Mouse (Mus musculus): ENCODE measurements around the gene Nck1. TPM values are rescaled to one million over a fixed set of nuclear protein-coding genes. Genes with fewer than 3 reads are reported as not detected.

The Nck1 gene
- polyA plus RNA-seq, 1 experiment from 2014 or later: 65.7 TPM

- WGBS (ENCODE audit: insufficient replicate concordance): 64% methylated on average over 2 of the region's 2 CpGs
- no peaks in the 10 kb centered on the region for H3K9me3 ChIP-seq (replicated peaks; ENCODE audit: control insufficient read depth, low read length)
- H3K4me1 ChIP-seq (ENCODE audit: control insufficient read depth, insufficient read depth, low read length): no peaks in the 10 kb centered on the region
- H3K4me3 ChIP-seq (ENCODE audit: low read depth, low read length): no peak overlapping the region
- no peak overlapping the region for H3K4me2 ChIP-seq
- no peak overlapping the region for H3K27ac ChIP-seq (ENCODE audit: low read depth, low read length)
- H3K36me3 ChIP-seq (ENCODE audit: control insufficient read depth, insufficient read depth, low read length): no peaks in the 10 kb centered on the region
- no peak overlapping the region for H3K9ac ChIP-seq (ENCODE audit: low read depth, low read length)
- no peaks in the 10 kb centered on the region for H3K27me3 ChIP-seq (ENCODE audit: control insufficient read depth, insufficient read depth, low read length)
- no peak for ATAC-seq (replicated peaks; ENCODE audit: insufficient number of reproducible peaks, low FRiP score, low TSS enrichment)
Measured at GRCm38 (mm10) chr9:100573300-100573699, 27.4 kb upstream of the Nck1 start.

GRCm38 (mm10) chr9:100571511-100571910 is 25.6 kb upstream of the Nck1 start:
- no peak overlapping the region for H3K27ac ChIP-seq (ENCODE audit: low read depth, low read length)
- no peaks in the 10 kb centered on the region for H3K36me3 ChIP-seq (ENCODE audit: control insufficient read depth, insufficient read depth, low read length)
- H3K27me3 ChIP-seq (ENCODE audit: control insufficient read depth, insufficient read depth, low read length): no peaks in the 10 kb centered on the region
- H3K9me3 ChIP-seq (replicated peaks; ENCODE audit: control insufficient read depth, low read length): no peaks in the 10 kb centered on the region
- H3K9ac ChIP-seq (ENCODE audit: low read depth, low read length): no peak overlapping the region
- H3K4me1 ChIP-seq (ENCODE audit: control insufficient read depth, insufficient read depth, low read length): no peaks in the 10 kb centered on the region
- peak overlapping the region; percentile 68; the same call in 1 of the 2 replicates for H3K4me3 ChIP-seq (ENCODE audit: low read depth, low read length)
- peak overlapping the region; percentile 76 for H3K4me2 ChIP-seq
- WGBS (ENCODE audit: insufficient replicate concordance): 42% methylated on average over 1 of the region's 1 CpGs
- no peak for ATAC-seq (replicated peaks; ENCODE audit: insufficient number of reproducible peaks, low FRiP score, low TSS enrichment)

GRCm38 (mm10) chr9:100570626-100571233 is 24.8 kb upstream of the Nck1 start, which contains the start of gene Slc35g2:
Slc35g2 (minus strand) TSS chr9:100571090.
- Histone ChIP-seq H3K27me3 (ENCODE audit: control insufficient read depth, insufficient read depth, low read length) (no peaks in the 10 kb centered on the region), H3K4me1 (ENCODE audit: control insufficient read depth, insufficient read depth, low read length) (no peaks in the 10 kb centered on the region), H3K4me3 (ENCODE audit: low read depth, low read length) (peak within 1 kb of the TSS; percentile 68), H3K36me3 (ENCODE audit: control insufficient read depth, insufficient read depth, low read length) (no peaks in the 10 kb centered on the region), H3K9ac (ENCODE audit: low read depth, low read length) (peak within 1 kb of the TSS; percentile 78), H3K27ac (ENCODE audit: low read depth, low read length) (peak within 1 kb of the TSS; percentile 41; the same call in 1 of the 2 replicates), H3K9me3 (replicated peaks; ENCODE audit: control insufficient read depth, low read length) (no peaks in the 10 kb centered on the region), H3K4me2 (peak within 1 kb of the TSS; percentile 76)
- under 1% methylated on average over 55 of the region's 55 CpGs for WGBS (ENCODE audit: insufficient replicate concordance)
- ATAC-seq (replicated peaks; ENCODE audit: insufficient number of reproducible peaks, low FRiP score, low TSS enrichment): peak; percentile 78

- WGBS (ENCODE audit: insufficient replicate concordance): 8% methylated on average over 32 of the region's 32 CpGs
- Histone ChIP-seq H3K36me3 (ENCODE audit: control insufficient read depth, insufficient read depth, low read length) (no peaks in the 10 kb centered on the region), H3K27ac (ENCODE audit: low read depth, low read length) (0 out of 2 replicates have a peak overlapping the region, but pooled peaks have one; percentile 41), H3K4me3 (ENCODE audit: low read depth, low read length) (peak overlapping the region; percentile 68), H3K4me1 (ENCODE audit: control insufficient read depth, insufficient read depth, low read length) (no peaks in the 10 kb centered on the region), H3K27me3 (ENCODE audit: control insufficient read depth, insufficient read depth, low read length) (no peaks in the 10 kb centered on the region), H3K9me3 (replicated peaks; ENCODE audit: control insufficient read depth, low read length) (no peaks in the 10 kb centered on the region), H3K4me2 (peak overlapping the region; percentile 76), H3K9ac (ENCODE audit: low read depth, low read length) (peak overlapping the region; percentile 78)
- ATAC-seq (replicated peaks; ENCODE audit: insufficient number of reproducible peaks, low FRiP score, low TSS enrichment): no peak
Measured at GRCm38 (mm10) chr9:100569798-100570625, 24.1 kb upstream of the Nck1 start.

- H3K4me3 ChIP-seq (ENCODE audit: low read depth, low read length): no peak overlapping the region
- no peak overlapping the region for H3K9ac ChIP-seq (ENCODE audit: low read depth, low read length)
- no peaks in the 10 kb centered on the region for H3K36me3 ChIP-seq (ENCODE audit: control insufficient read depth, insufficient read depth, low read length)
- H3K9me3 ChIP-seq (replicated peaks; ENCODE audit: control insufficient read depth, low read length): no peaks in the 10 kb centered on the region
- no peaks in the 10 kb centered on the region for H3K4me1 ChIP-seq (ENCODE audit: control insufficient read depth, insufficient read depth, low read length)
- ATAC-seq (replicated peaks; ENCODE audit: insufficient number of reproducible peaks, low FRiP score, low TSS enrichment): no peak
- H3K27me3 ChIP-seq (ENCODE audit: control insufficient read depth, insufficient read depth, low read length): no peaks in the 10 kb centered on the region
- 81% methylated on average over 10 of the region's 10 CpGs for WGBS (ENCODE audit: insufficient replicate concordance)
- no peak overlapping the region for H3K4me2 ChIP-seq
- no peak overlapping the region for H3K27ac ChIP-seq (ENCODE audit: low read depth, low read length)
Measured at GRCm38 (mm10) chr9:100560251-100560890, 14.4 kb upstream of the Nck1 start.

GRCm38 (mm10) chr9:100558991-100559390 is 13.1 kb upstream of the Nck1 start:
- H3K9me3 ChIP-seq (replicated peaks; ENCODE audit: control insufficient read depth, low read length): no peaks in the 10 kb centered on the region
- no peak for ATAC-seq (replicated peaks; ENCODE audit: insufficient number of reproducible peaks, low FRiP score, low TSS enrichment)
- no peaks in the 10 kb centered on the region for H3K27me3 ChIP-seq (ENCODE audit: control insufficient read depth, insufficient read depth, low read length)
- no peak overlapping the region for H3K9ac ChIP-seq (ENCODE audit: low read depth, low read length)
- H3K4me2 ChIP-seq: no peak overlapping the region
- no peak overlapping the region for H3K27ac ChIP-seq (ENCODE audit: low read depth, low read length)
- no peaks in the 10 kb centered on the region for H3K36me3 ChIP-seq (ENCODE audit: control insufficient read depth, insufficient read depth, low read length)
- H3K4me3 ChIP-seq (ENCODE audit: low read depth, low read length): no peak overlapping the region
- H3K4me1 ChIP-seq (ENCODE audit: control insufficient read depth, insufficient read depth, low read length): no peaks in the 10 kb centered on the region

GRCm38 (mm10) chr9:100558023-100558573 is 12.2 kb upstream of the Nck1 start:
- Histone ChIP-seq H3K9ac (ENCODE audit: low read depth, low read length) (no peak overlapping the region), H3K4me1 (ENCODE audit: control insufficient read depth, insufficient read depth, low read length) (no peaks in the 10 kb centered on the region), H3K27me3 (ENCODE audit: control insufficient read depth, insufficient read depth, low read length) (no peaks in the 10 kb centered on the region), H3K36me3 (ENCODE audit: control insufficient read depth, insufficient read depth, low read length) (no peaks in the 10 kb centered on the region), H3K27ac (ENCODE audit: low read depth, low read length) (no peak overlapping the region), H3K4me3 (ENCODE audit: low read depth, low read length) (no peak overlapping the region), H3K4me2 (no peak overlapping the region), H3K9me3 (replicated peaks; ENCODE audit: control insufficient read depth, low read length) (no peaks in the 10 kb centered on the region)
- WGBS (ENCODE audit: insufficient replicate concordance): 73% methylated on average over 4 of the region's 4 CpGs
- ATAC-seq (replicated peaks; ENCODE audit: insufficient number of reproducible peaks, low FRiP score, low TSS enrichment): no peak

- WGBS (ENCODE audit: insufficient replicate concordance): 69% methylated on average over 5 of the region's 5 CpGs
- no peaks in the 10 kb centered on the region for H3K36me3 ChIP-seq (ENCODE audit: control insufficient read depth, insufficient read depth, low read length)
- no peak overlapping the region for H3K9ac ChIP-seq (ENCODE audit: low read depth, low read length)
- no peak overlapping the region for H3K27ac ChIP-seq (ENCODE audit: low read depth, low read length)
- H3K9me3 ChIP-seq (replicated peaks; ENCODE audit: control insufficient read depth, low read length): no peaks in the 10 kb centered on the region
- H3K4me1 ChIP-seq (ENCODE audit: control insufficient read depth, insufficient read depth, low read length): no peaks in the 10 kb centered on the region
- no peak for ATAC-seq (replicated peaks; ENCODE audit: insufficient number of reproducible peaks, low FRiP score, low TSS enrichment)
- H3K4me2 ChIP-seq: no peak overlapping the region
- no peak overlapping the region for H3K4me3 ChIP-seq (ENCODE audit: low read depth, low read length)
- no peaks in the 10 kb centered on the region for H3K27me3 ChIP-seq (ENCODE audit: control insufficient read depth, insufficient read depth, low read length)
Measured at GRCm38 (mm10) chr9:100555686-100556085, 9.8 kb upstream of the Nck1 start.

Measured in heart, embryonic 11.5 days (tissue).